Mouse (Mus musculus): ENCODE measurements around the gene Pabpc6. TPM values are rescaled to one million over a fixed set of nuclear protein-coding genes. Genes with fewer than 3 reads are reported as not detected.

The Pabpc6 gene
- not detected for total RNA-seq (2021)
- long read RNA-seq, experiment 1, result 0 reads
- long read RNA-seq, experiment 2, result 0 reads

- DNase-seq, result no peak
These were observed at the start of gene Pabpc6 for GRCm38 (mm10) chr17:9669283-9669905. TSS of gene Pabpc6 (minus strand) at chr17:9669717.

DNA sequence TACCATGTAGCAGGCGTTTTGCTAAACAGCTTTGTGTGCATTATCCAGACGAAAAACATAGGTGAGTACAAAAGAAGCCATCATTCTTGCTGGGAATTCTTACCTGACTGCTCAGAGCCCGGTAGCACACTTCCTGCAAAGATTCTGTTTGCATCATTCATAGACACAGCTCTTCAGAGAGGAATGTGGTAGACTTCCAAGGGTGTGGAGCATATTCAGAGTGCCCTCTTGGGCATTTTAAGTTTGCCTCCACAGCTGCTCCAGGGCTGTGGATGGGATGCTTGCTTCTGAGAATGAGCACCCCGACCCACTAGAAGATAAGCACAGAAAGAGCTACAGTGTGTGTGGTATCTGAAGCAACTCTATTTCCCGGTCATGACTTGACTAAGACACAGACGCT, 41.4 kb upstream of the Pabpc6 start:
- no peak for DNase-seq

- no peak for DNase-seq
These were observed 39.4 kb upstream of the Pabpc6 start for GRCm38 (mm10) chr17:9708888-9709287.

DNA sequence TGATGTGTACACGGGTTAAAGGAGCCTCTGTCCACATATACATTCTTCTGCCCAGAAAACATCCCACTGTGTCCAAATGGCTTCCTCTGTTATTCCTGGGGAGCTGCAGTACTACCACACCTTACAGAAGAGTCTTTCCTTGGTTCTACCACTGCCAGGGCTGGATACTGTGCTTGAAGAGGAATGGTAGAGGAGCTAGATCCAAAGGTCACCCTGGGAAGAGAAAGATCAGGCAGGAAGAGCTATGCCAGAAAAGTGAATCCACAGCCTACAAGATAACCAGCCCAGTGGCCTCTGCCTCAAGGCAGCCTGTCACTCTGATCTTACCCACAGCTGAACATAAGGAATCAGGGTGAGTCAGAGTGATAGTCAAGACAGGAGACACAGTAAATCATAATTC, 37.8 kb upstream of the Pabpc6 start:
- no peak for DNase-seq

GRCm38 (mm10) chr17:9697763-9698162, 28.2 kb upstream of the Pabpc6 start:
- DNase-seq, result no peak

DNA sequence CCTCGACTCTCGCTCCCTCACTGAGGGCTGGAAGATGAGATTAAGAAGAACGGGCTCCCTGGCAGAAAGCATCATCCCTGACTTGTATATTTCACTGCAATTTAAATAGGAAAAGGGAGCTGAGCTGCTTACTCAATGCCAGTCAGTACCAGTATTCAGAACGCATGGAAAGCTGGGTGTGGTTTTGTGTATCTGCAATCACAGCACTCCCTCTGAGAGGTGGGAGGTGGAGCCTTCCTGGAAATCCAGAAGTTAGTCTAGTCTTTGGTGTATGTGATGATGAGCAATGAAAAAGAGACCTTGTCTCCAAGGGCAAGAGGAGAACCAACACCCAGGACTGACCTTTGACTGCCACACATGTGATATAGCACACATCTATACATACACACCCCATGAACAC, 21.7 kb upstream of the Pabpc6 start:
- no peak for DNase-seq

DNA sequence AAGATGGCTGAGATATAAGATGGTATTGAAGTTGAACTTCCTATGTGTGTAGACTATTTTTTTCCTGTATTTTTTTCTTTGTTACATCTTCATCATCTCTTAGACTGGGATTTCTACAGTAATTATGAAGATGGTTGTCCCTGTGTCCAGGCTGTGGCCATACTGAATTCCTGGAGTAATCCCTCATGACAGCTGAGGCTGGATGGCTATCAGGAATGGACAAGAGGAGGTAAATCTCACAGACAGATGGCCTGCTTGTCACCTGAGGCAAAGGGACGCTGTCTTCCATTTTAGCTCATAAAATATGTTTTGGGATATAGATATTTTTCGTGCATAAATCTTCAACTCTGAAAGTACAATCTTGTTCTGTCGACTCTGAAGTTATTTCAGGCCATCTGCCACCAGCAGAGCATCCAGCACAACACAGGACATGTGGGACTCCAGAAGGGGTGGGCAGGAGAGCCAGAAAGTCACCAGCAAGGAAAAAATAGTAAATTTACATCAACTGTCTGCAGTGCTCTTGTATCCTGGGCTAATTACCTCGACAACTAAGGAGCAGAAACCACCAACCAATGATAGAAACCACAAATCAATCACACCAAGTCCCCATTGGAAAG, 14.1 kb upstream of the Pabpc6 start:
- DNase-seq, result no peak

DNA sequence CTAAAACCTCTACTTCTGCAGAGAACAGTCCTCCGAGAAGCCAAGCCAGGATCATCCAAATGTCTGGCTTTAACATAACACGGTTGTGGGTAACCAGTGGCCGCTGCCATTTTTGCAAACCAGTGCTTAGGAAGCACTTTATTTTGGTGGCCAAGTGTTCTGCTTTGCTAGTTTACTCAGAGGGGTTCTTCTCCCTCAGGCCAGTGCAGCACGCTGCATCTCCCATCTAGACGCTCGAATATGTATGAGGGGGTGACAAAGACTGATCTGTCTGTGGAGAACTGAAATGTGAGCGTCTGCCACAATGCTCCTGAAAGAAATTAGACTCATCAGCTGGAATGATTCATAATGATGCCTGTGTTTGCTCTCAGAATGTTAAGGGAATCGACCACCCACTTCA, 11.2 kb upstream of the Pabpc6 start:
- no peak for DNase-seq

DNA sequence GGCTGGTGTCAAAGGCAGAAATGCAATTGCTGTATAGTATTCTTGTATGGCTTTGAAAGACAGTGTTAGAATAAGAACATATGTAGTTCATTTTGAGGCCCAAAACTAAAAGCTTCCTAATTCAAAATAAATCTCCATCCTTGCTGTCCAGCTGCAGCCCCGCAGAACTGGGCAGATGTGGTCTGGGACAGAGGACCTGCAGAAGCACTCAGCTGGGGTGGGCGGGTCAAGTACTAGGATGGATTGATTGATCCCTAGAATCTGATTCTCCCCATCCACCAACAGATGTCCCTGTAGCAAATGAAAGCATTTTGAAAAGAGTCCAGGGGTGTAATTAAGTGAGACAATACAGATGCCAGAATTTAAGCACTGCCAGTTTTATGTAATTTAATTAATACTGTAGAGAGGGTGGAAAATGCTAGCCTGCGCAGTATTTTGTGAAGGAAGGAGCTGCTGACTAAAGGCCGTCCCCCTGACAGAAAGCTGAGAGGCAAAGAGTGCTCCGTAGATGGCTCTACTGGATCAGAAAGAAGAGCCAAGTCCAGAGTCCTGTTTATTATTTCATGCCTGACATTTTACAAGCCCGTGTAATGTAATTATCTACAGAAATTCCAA, 5.8 kb upstream of the Pabpc6 start:
- DNase-seq, result no peak

- DNase-seq, result no peak
These were observed 1.6 kb downstream of the Pabpc6 start for GRCm38 (mm10) chr17:9667955-9668354.

DNA sequence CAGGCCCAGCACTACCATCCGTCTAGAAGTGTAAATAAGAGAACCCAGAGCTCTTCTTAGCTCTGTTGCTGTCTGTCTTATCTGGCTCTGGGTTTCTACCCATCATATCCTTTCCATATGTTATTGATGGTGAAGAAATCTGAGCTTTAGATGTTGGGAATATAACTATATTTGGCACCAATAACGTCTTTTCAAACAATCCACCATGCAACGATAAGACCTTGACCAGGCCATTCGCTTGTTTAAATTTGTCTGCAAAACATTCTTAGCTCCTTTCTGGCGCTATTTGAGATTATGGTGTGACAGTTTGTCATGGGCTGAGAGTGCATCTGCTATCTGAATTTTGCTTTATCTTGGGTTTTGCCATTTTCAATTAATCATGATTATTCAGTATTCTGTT, 10.9 kb downstream of the Pabpc6 start:
- no peak for DNase-seq

GRCm38 (mm10) chr17:9654155-9654554, 15.4 kb downstream of the Pabpc6 start:
- no peak for DNase-seq

- no peak for DNase-seq
These were observed 21.9 kb downstream of the Pabpc6 start for GRCm38 (mm10) chr17:9647644-9648043.

GRCm38 (mm10) chr17:9643657-9644180, 25.8 kb downstream of the Pabpc6 start:
- no peak for DNase-seq

- DNase-seq, result no peak
These were observed 32.5 kb downstream of the Pabpc6 start for GRCm38 (mm10) chr17:9637011-9637410.

- no peak for DNase-seq
These were observed 36.8 kb downstream of the Pabpc6 start for GRCm38 (mm10) chr17:9632579-9633252.

DNA sequence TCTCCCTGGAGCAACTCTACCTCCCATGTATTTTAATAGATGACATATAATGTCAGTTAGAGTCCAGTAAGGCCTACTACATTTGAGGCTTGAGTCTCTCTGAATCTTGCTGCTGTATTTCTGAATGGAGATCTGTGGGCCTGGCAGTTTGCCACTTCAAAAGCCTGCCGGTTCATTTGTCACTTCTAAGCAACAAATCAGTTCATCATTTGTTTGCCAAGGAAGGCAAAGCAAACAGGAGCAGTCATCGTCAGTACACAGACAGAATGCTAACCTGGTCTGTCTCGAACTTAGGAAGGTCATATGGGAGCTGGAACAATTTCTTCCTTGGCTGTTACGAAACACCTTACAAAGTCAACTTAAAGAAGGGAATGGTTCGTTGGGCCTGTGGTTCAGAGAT, 37.4 kb downstream of the Pabpc6 start:
- DNase-seq, result no peak

- DNase-seq, result no peak
These were observed 38.4 kb downstream of the Pabpc6 start for GRCm38 (mm10) chr17:9631081-9631480.

DNA sequence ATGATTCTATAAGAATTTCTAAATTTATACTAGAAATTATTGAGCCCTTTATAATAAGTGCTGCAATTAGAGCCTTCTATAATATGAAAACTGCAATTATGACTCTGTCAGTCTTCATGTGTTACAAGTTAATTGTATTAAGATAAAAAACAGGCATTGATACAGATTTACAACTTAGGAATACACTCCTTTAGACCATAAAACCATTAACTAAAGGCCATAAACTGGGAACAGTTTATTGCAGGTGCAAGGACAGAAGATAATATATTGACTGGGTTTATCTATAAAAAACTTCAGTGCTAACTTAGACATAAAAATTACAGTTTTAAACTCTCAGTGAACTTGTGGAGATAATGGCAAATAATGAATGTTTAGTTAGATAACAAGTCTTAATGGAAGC, 42.5 kb downstream of the Pabpc6 start:
- DNase-seq, result no peak
